Mouse (Mus musculus): ENCODE data around the gene Lrmda.

DNA sequence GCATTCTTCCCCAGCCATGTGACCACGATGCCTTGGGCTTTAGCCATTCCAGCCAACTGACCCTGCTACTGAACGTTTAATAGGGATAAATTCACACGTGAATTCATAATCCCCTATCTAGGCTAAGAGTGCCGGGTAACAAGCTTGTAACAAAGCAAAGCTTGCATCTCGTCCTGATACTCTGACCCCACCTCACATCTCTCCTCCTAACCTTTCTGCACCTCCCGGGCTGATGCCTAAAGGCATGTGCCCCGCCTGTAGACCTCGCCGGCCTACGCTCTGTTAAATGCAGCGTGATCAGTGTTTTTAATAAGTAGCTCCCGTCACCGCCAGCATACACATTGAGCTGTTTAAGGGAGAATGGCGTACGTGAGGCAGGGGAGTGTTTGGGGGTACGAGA is 54.7 kb downstream of the Lrmda start:
- no peak for TF ChIP-seq CTCF (IDR thresholded peaks at IDR 0.05; ENCODE audit: low read depth, low read length)
- TF ChIP-seq POLR2A (IDR thresholded peaks at IDR 0.05; ENCODE audit: borderline replicate concordance, low read depth, low read length), result no peak
